Mouse (Mus musculus) hindbrain, embryonic 15.5 days (tissue): ENCODE data around the gene Srpk2. TPM values are rescaled to one million over a fixed set of nuclear protein-coding genes. Genes with fewer than 3 reads are reported as not detected.
"Not testable (repeated sequence)": the region's sequence is repeated elsewhere in the genome, so short reads cannot be mapped to it uniquely, and the experiment has no call there.

Source experiments
- ATAC-seq: fragments of 200-750 bp; cut with Nextera tagmentation; 2 replicates; pipeline ENCODE4 v1.8.0; 2017; ENCODE audit warnings: low read depth, moderate number of reproducible peaks, moderate TSS enrichment; ENCODE audit not compliant: low FRiP score
- H3K27ac ChIP-seq: fragments of 300-500 bp; sonication (generic); replicated peaks from 2 replicates; pipeline ENCODE4 v1.5.1; 2015; ENCODE audit warnings: mild to moderate bottlenecking, inconsistent platforms
- H3K27me3 ChIP-seq: fragments of 300-500 bp; sonication (generic); 2 replicates; pipeline ENCODE4 v1.6.1; 2015; ENCODE audit warnings: control low read depth, inconsistent platforms
- H3K36me3 ChIP-seq: fragments of 300-500 bp; sonication (generic); 2 replicates; pipeline ENCODE4 v1.6.1; 2015; ENCODE audit warnings: control low read depth, inconsistent platforms
- H3K4me1 ChIP-seq: fragments of 300-500 bp; sonication (generic); replicated peaks from 2 replicates; pipeline ENCODE4 v1.6.1; 2015; ENCODE audit warnings: control low read depth, inconsistent platforms
- H3K4me2 ChIP-seq: fragments of 300-500 bp; sonication (generic); 2 replicates; pipeline ENCODE4 v1.6.1; 2015; ENCODE audit warnings: moderate library complexity, mild to moderate bottlenecking, inconsistent platforms
- H3K4me3 ChIP-seq: fragments of 300-500 bp; sonication (generic); 2 replicates; pipeline ENCODE4 v1.5.1; 2015; ENCODE audit warnings: mild to moderate bottlenecking, inconsistent platforms
- H3K9ac ChIP-seq: fragments of 300-500 bp; sonication (generic); 2 replicates; pipeline ENCODE4 v1.6.1; 2015; ENCODE audit warnings: inconsistent platforms
- H3K9me3 ChIP-seq: fragments of 300-500 bp; sonication (generic); 2 replicates; pipeline ENCODE4 v1.6.1; 2016; ENCODE audit warnings: control low read depth, inconsistent platforms
- WGBS: fragments of 180-500 bp; shearing (Covaris S2); methylation state at CpG from one replicate; pipeline ENCODE4 v1.1.7; 2015; 5-methylcytosine and 5-hydroxymethylcytosine counted together
- polyA plus RNA-seq: library from polyadenylated mRNA; unstranded; fragments of >200 nt; fragmentation: Nextera tagmentation; extraction: Ambion mirVana; gene quantifications from 2 replicates; pipeline ENCODE4 v1.2.1, GENCODE M21; 2015

The Srpk2 gene
- 96.7 and 101 TPM in 2 replicates for polyA plus RNA-seq

GRCm38 (mm10) chr5:23684517-23684916 is at the start of gene Srpk2:
Srpk2 (minus strand) TSS chr5:23684617.
- Histone ChIP-seq H3K4me1 (no peaks in the 10 kb centered on the region), H3K27me3 (no peaks in the 10 kb centered on the region), H3K9me3 (no peaks in the 10 kb centered on the region), H3K36me3 (no peaks in the 10 kb centered on the region), H3K4me3 (no peak within 1 kb of the TSS), H3K27ac (no peak within 1 kb of the TSS), H3K9ac (no peak within 1 kb of the TSS), H3K4me2 (no peak within 1 kb of the TSS)
- 70% methylated on average over 1 of the region's 1 CpGs for WGBS
- ATAC-seq = no peak

- no peak overlapping the region for H3K27ac ChIP-seq
- H3K4me2 ChIP-seq = no peak overlapping the region
- H3K27me3 ChIP-seq = no peaks in the 10 kb centered on the region
- no peaks in the 10 kb centered on the region for H3K4me1 ChIP-seq
- H3K36me3 ChIP-seq = no peaks in the 10 kb centered on the region
- H3K9me3 ChIP-seq = no peaks in the 10 kb centered on the region
- 90% methylated on average over 2 of the region's 2 CpGs for WGBS
- no peak overlapping the region for H3K9ac ChIP-seq
- H3K4me3 ChIP-seq = no peak overlapping the region
- ATAC-seq = no peak
Measured at GRCm38 (mm10) chr5:23721956-23722355, 37.5 kb upstream of the Srpk2 start.

GRCm38 (mm10) chr5:23718881-23719328 is 34.5 kb upstream of the Srpk2 start:
- no peaks in the 10 kb centered on the region for H3K9me3 ChIP-seq
- H3K4me1 ChIP-seq = no peaks in the 10 kb centered on the region
- ATAC-seq = no peak
- H3K36me3 ChIP-seq = no peaks in the 10 kb centered on the region
- no peak overlapping the region for H3K27ac ChIP-seq
- H3K4me2 ChIP-seq = no peak overlapping the region
- H3K9ac ChIP-seq = no peak overlapping the region
- WGBS = 85% methylated on average over 4 of the region's 4 CpGs
- H3K27me3 ChIP-seq = no peaks in the 10 kb centered on the region
- H3K4me3 ChIP-seq = no peak overlapping the region

GRCm38 (mm10) chr5:23718182-23718534 is 33.7 kb upstream of the Srpk2 start:
- WGBS = 74% methylated on average over 1 of the region's 1 CpGs
- Histone ChIP-seq H3K4me1 (no peaks in the 10 kb centered on the region), H3K9ac (no peak overlapping the region), H3K9me3 (no peaks in the 10 kb centered on the region), H3K4me2 (no peak overlapping the region), H3K36me3 (no peaks in the 10 kb centered on the region), H3K4me3 (no peak overlapping the region), H3K27ac (no peak overlapping the region), H3K27me3 (no peaks in the 10 kb centered on the region)
- ATAC-seq = no peak

- no peak for ATAC-seq
- Histone ChIP-seq H3K4me1 (no peaks in the 10 kb centered on the region), H3K4me2 (no peak overlapping the region), H3K27ac (no peak overlapping the region), H3K9ac (no peak overlapping the region), H3K9me3 (no peaks in the 10 kb centered on the region), H3K27me3 (no peaks in the 10 kb centered on the region), H3K36me3 (no peaks in the 10 kb centered on the region), H3K4me3 (no peak overlapping the region)
- 79% methylated on average over 3 of the region's 3 CpGs for WGBS
Measured at GRCm38 (mm10) chr5:23717469-23718181, 33.2 kb upstream of the Srpk2 start.

GRCm38 (mm10) chr5:23713401-23714335 is 29.3 kb upstream of the Srpk2 start:
- H3K4me2 ChIP-seq = no peak overlapping the region
- no peak overlapping the region for H3K27ac ChIP-seq
- peaks cover 12% of the 10 kb centered on the region for H3K36me3 ChIP-seq
- H3K4me1 ChIP-seq = no peaks in the 10 kb centered on the region; the same call in 1 of the 2 replicates
- 90% methylated on average over 8 of the region's 8 CpGs for WGBS
- H3K9me3 ChIP-seq = no peaks in the 10 kb centered on the region
- no peak overlapping the region for H3K4me3 ChIP-seq
- H3K27me3 ChIP-seq = no peaks in the 10 kb centered on the region
- H3K9ac ChIP-seq = no peak overlapping the region
- no peak for ATAC-seq

GRCm38 (mm10) chr5:23712130-23713001 is 27.9 kb upstream of the Srpk2 start:
- Histone ChIP-seq H3K9ac (peak overlapping the region; percentile 65), H3K9me3 (peaks cover 8% of the 10 kb centered on the region; the same call in 1 of the 2 replicates), H3K36me3 (peaks cover 17% of the 10 kb centered on the region), H3K4me3 (peak overlapping the region; percentile 71), H3K4me2 (peak overlapping the region; percentile 77), H3K4me1 (no peaks in the 10 kb centered on the region; the same call in 1 of the 2 replicates), H3K27me3 (no peaks in the 10 kb centered on the region), H3K27ac (peak overlapping the region; percentile 41)
- ATAC-seq = peak; percentile 96
- 4% methylated on average over 60 of the region's 60 CpGs for WGBS

GRCm38 (mm10) chr5:23711671-23712129 is 27.3 kb upstream of the Srpk2 start:
- H3K27me3 ChIP-seq, H3K4me1 ChIP-seq, H3K9me3 ChIP-seq: not testable (repeated sequence)
- Histone ChIP-seq H3K9ac (peak overlapping the region; percentile 65), H3K4me3 (peak overlapping the region; percentile 71), H3K36me3 (peaks cover 23% of the 10 kb centered on the region), H3K27ac (peak overlapping the region; percentile 41; the same call in 1 of the 2 replicates), H3K4me2 (peak overlapping the region; percentile 77)
- 46% methylated on average over 6 of the region's 6 CpGs for WGBS
- ATAC-seq = 0 out of 2 replicates have a peak, but pooled peaks have one; percentile 36

- no peak for ATAC-seq
- peak overlapping the region; percentile 77; the same call in 1 of the 2 replicates for H3K4me2 ChIP-seq
Measured at GRCm38 (mm10) chr5:23711244-23711643, 26.8 kb upstream of the Srpk2 start.

GRCm38 (mm10) chr5:23709661-23710060 is 25.2 kb upstream of the Srpk2 start:
- Histone ChIP-seq H3K9ac (no peak overlapping the region), H3K9me3 (peaks cover 8% of the 10 kb centered on the region), H3K27ac (no peak overlapping the region), H3K4me3 (no peak overlapping the region), H3K4me1 (no peaks in the 10 kb centered on the region; the same call in 1 of the 2 replicates), H3K36me3 (peaks cover 29% of the 10 kb centered on the region), H3K4me2 (no peak overlapping the region), H3K27me3 (no peaks in the 10 kb centered on the region)
- 98% methylated on average over 1 of the region's 1 CpGs for WGBS
- no peak for ATAC-seq

More at GRCm38 (mm10) chr5:23711244-23711643, 26.8 kb upstream of the Srpk2 start:
- Histone ChIP-seq H3K27ac (no peak overlapping the region), H3K27me3 (no peaks in the 10 kb centered on the region), H3K4me1 (no peaks in the 10 kb centered on the region; the same call in 1 of the 2 replicates), H3K36me3 (peaks cover 26% of the 10 kb centered on the region), H3K4me3 (0 out of 2 replicates have a peak overlapping the region, but pooled peaks have one; percentile 71), H3K9me3 (peaks cover 8% of the 10 kb centered on the region; the same call in 1 of the 2 replicates), H3K9ac (no peak overlapping the region)
- 93% methylated on average over 4 of the region's 4 CpGs for WGBS
